Mouse (Mus musculus) inflammation-experienced regulatory T-cells, adult 6 months (primary cell): ENCODE results near the gene Cd44. TPM values are rescaled to one million over a fixed set of nuclear protein-coding genes. Genes with fewer than 3 reads are reported as not detected.

ENCODE experiments used
- ATAC-seq: one replicate; pipeline ENCODE4 v1.8.0; 2017
- polyA plus RNA-seq, 3 experiments: library from polyadenylated mRNA; unstranded; fragments of 100-300 nt; shearing (Covaris generic); gene quantifications; one replicate each; pipeline ENCODE4 v1.2.1; 2017

Gene Cd44
- polyA plus RNA-seq, 3 experiments from 2014 or later = 91.0 to 119 (median 94.0) TPM

GRCm38 (mm10) chr2:102868444-102868843 is 33.0 kb downstream of the Cd44 start:
- ATAC-seq = no peak

GRCm38 (mm10) chr2:102867396-102868088 is 33.9 kb downstream of the Cd44 start:
- ATAC-seq = peak; percentile 68

GRCm38 (mm10) chr2:102866594-102866993 is 34.9 kb downstream of the Cd44 start:
- no peak for ATAC-seq

GRCm38 (mm10) chr2:102865354-102865752 is 36.1 kb downstream of the Cd44 start:
- no peak for ATAC-seq

GRCm38 (mm10) chr2:102864695-102865353 is 36.6 kb downstream of the Cd44 start:
- no peak for ATAC-seq

GRCm38 (mm10) chr2:102864036-102864435 is 37.4 kb downstream of the Cd44 start:
- ATAC-seq = no peak

- no peak for ATAC-seq
Measured at GRCm38 (mm10) chr2:102863583-102863982, 37.9 kb downstream of the Cd44 start.

- no peak for ATAC-seq
Measured at GRCm38 (mm10) chr2:102862706-102863105, 38.8 kb downstream of the Cd44 start.

GRCm38 (mm10) chr2:102858271-102858670 is 43.2 kb downstream of the Cd44 start:
- ATAC-seq = no peak

GRCm38 (mm10) chr2:102853297-102853696 is 48.2 kb downstream of the Cd44 start:
- ATAC-seq = peak; percentile 39

- ATAC-seq = peak; percentile 15
Measured at GRCm38 (mm10) chr2:102851936-102852477, 49.5 kb downstream of the Cd44 start.

GRCm38 (mm10) chr2:102850026-102850425 is 51.4 kb downstream of the Cd44 start:
- ATAC-seq = no peak

GRCm38 (mm10) chr2:102848811-102849433 is 52.5 kb downstream of the Cd44 start:
- peak; percentile 87 for ATAC-seq

GRCm38 (mm10) chr2:102841231-102841630 is 60.2 kb downstream of the Cd44 start:
- ATAC-seq = no peak

GRCm38 (mm10) chr2:102838179-102838578 is 63.3 kb downstream of the Cd44 start:
- no peak for ATAC-seq

- ATAC-seq = peak; percentile 84
Measured at GRCm38 (mm10) chr2:102831547-102831946, 69.9 kb downstream of the Cd44 start.

GRCm38 (mm10) chr2:102829201-102829600 is 72.3 kb downstream of the Cd44 start:
- peak; percentile 64 for ATAC-seq

GRCm38 (mm10) chr2:102828381-102828780 is 73.1 kb downstream of the Cd44 start:
- ATAC-seq = no peak

GRCm38 (mm10) chr2:102827841-102828240 is 73.6 kb downstream of the Cd44 start:
- ATAC-seq = no peak

GRCm38 (mm10) chr2:102825961-102826633 is 75.4 kb downstream of the Cd44 start:
- ATAC-seq = no peak

- no peak for ATAC-seq
Measured at GRCm38 (mm10) chr2:102822036-102822435, 79.4 kb downstream of the Cd44 start.

- no peak for ATAC-seq
Measured at GRCm38 (mm10) chr2:102820790-102821189, 80.7 kb downstream of the Cd44 start.

- ATAC-seq = no peak
Measured at GRCm38 (mm10) chr2:102820225-102820711, 81.2 kb downstream of the Cd44 start.
